Mouse (Mus musculus): ENCODE data around the gene Slc7a6.

GRCm38 (mm10) chr8:106173566-106173965 lies 4.9 kb downstream of the Slc7a6 start:
- TF ChIP-seq USF1 (IDR thresholded peaks at IDR 0.05; ENCODE audit: low read depth) (no peak), CTCF (IDR thresholded peaks at IDR 0.05; ENCODE audit: control insufficient read depth, insufficient read depth, insufficient read length) (no peak), FOSL1 (IDR thresholded peaks at IDR 0.05; ENCODE audit: insufficient read depth, low read length, poor library complexity, severe bottlenecking) (no peak), MAX (IDR thresholded peaks at IDR 0.05) (no peak), MYOG (IDR thresholded peaks at IDR 0.05; ENCODE audit: control insufficient read depth, extremely low read depth, insufficient read length) (no peak), MYOD1 (IDR thresholded peaks at IDR 0.05; ENCODE audit: control insufficient read depth, insufficient read length, low read depth) (no peak)

Data from C2C12 (cell line).